Mouse (Mus musculus) olfactory bulb, adult 2 months (tissue): ENCODE measurements around the gene Olfr1188. TPM values are rescaled to one million over a fixed set of nuclear protein-coding genes. Genes with fewer than 3 reads are reported as not detected.
"Not testable (repeated sequence)": the region's sequence is repeated elsewhere in the genome, so short reads cannot be mapped to it uniquely, and the experiment has no call there.

Source experiments
- H3K27ac ChIP-seq: fragments of 200-500 bp; 2 replicates; pipeline ENCODE4 v1.5.1; 2012; ENCODE audit warnings: low read depth, low read length; ENCODE audit not compliant: insufficient read depth
- H3K4me1 ChIP-seq: fragments of 200-500 bp; 2 replicates; pipeline ENCODE4 v1.6.1; 2012; ENCODE audit warnings: low read length; ENCODE audit not compliant: control insufficient read depth, insufficient read depth
- H3K4me3 ChIP-seq: fragments of 200-500 bp; 2 replicates; pipeline ENCODE4 v1.5.1; 2012; ENCODE audit warnings: mild to moderate bottlenecking, low read depth, low read length, moderate library complexity; ENCODE audit not compliant: insufficient read depth
- CTCF ChIP-seq: fragments of 200-500 bp; IDR thresholded peaks from 2 replicates; pipeline ENCODE4 v1.5.1; 2012; ENCODE audit warnings: low read depth, mild to moderate bottlenecking, low read length, moderate library complexity; ENCODE audit not compliant: insufficient read depth
- POLR2A ChIP-seq: fragments of 200-500 bp; IDR thresholded peaks from 2 replicates; pipeline ENCODE4 v1.6.1; 2012; ENCODE audit warnings: mild to moderate bottlenecking, low read depth, low read length, moderate library complexity; ENCODE audit not compliant: insufficient read depth
- WGBS: fragments of 180-500 bp; shearing (Covaris S2); methylation state at CpG from one replicate; pipeline ENCODE4 v1.1.7; 2018; 5-methylcytosine and 5-hydroxymethylcytosine counted together
- polyA plus RNA-seq: library from polyadenylated mRNA; stranded (reverse); fragments of >200 nt; gene quantifications from 2 replicates; pipeline ENCODE4 v1.2.4, GENCODE M21; 2012; ENCODE audit warnings: low replicate concordance; ENCODE audit not compliant: missing spikeins, insufficient read depth, insufficient read length

Gene Olfr1188
- not detected in 2 replicates for polyA plus RNA-seq

DNA sequence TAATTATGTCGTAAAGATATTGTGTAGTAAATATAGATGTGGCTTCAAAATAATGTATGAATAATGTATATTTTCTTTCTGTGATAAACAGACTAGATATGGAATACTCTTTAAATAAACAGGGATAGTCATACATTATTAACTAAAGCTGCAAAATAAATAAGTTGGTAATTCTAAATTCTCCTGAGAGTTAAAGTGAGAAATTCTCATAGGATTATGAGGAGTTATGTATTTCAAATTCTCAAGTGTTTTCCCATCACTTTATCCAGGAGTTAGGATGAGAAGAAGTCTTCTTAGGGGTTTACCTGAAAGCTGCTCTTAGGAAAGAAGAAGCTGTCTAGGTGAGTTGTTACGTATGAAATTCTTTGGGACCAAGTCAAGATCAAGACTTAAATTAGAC, at the start of gene Olfr1188:
TSS of gene Olfr1188 (plus strand) at position 301 of the 400 bp plus-strand sequence.
- Histone ChIP-seq H3K4me3 (no peak within 1 kb of the TSS), H3K27ac (no peak within 1 kb of the TSS), H3K4me1 (no peaks in the 10 kb centered on the region)
- WGBS = 91% methylated on average over 2 of the region's 2 CpGs
- TF ChIP-seq POLR2A (no peak), CTCF (no peak)

DNA sequence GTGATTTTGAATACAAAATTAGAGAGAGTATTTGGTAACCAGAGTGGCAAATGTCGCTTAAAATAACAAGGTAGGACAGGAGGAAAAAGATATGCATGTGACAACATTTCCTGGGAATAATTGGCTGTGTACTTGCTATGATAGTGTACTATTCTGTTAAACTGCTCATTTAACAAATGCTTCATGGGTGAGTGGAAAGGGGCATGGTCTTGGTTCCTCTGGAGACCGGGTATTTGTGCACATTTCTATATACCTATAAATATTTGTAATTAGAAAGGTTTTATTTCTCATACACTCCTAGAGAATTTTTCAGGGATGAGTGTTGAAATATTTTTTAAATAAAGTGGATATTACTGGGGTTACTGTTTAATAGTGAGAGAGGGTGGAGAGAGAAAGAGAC, 38.5 kb upstream of the Olfr1188 start, which contains the start of gene Olfr1186:
TSS of gene Olfr1186 (plus strand) at position 301 of the 400 bp plus-strand sequence.
- TF ChIP-seq POLR2A = no peak
- no peak within 1 kb of the TSS for H3K4me3 ChIP-seq
- no peaks in the 10 kb centered on the region for H3K4me1 ChIP-seq
- 81% methylated on average over 2 of the region's 2 CpGs for WGBS
- no peak within 1 kb of the TSS for H3K27ac ChIP-seq

DNA sequence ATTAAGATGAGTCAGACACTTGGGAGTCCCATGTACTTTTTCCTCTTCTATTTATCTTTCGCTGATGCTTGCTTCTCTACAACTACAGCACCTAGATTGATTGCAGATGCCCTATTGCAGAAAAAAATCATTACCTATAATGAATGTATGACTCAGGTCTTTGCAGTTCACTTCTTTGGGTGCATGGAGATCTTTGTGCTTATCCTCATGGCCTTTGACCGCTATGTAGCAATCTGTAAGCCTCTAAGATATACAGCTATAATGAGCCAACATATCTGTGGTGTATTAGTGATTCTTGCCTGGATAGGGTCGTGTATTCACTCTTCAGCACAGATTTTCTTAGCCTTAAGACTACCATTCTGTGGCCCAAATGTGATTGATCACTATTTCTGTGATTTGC, 31.0 kb upstream of the Olfr1188 start:
- no peak overlapping the region for H3K27ac ChIP-seq
- TF ChIP-seq CTCF (no peak), POLR2A (no peak)
- no peaks in the 10 kb centered on the region for H3K4me1 ChIP-seq
- WGBS = 73% methylated on average over 3 of the region's 3 CpGs
- no peak overlapping the region for H3K4me3 ChIP-seq

DNA sequence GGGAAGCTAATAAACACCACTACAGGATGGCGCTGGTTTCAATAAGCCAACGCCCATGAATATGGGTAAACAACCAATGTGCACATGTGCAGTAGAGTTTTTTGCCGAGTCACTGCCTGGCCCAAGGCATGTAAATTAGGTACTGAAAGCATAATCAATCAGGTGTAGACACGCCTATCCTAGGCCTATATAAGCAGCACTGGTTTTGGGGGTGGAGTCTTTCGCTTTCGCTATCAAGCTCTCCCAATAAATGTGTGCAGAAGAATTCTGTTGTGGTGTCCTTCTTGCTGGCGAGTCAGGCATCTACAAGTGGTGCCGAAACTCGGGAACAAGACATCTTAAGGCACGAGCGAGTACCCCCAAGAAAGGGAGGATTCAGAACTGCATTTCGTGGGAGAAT, 16.0 kb downstream of the Olfr1188 start:
- WGBS = 93% methylated on average over 12 of the region's 12 CpGs
- H3K4me3 ChIP-seq, H3K27ac ChIP-seq, H3K4me1 ChIP-seq: not testable (repeated sequence)

DNA sequence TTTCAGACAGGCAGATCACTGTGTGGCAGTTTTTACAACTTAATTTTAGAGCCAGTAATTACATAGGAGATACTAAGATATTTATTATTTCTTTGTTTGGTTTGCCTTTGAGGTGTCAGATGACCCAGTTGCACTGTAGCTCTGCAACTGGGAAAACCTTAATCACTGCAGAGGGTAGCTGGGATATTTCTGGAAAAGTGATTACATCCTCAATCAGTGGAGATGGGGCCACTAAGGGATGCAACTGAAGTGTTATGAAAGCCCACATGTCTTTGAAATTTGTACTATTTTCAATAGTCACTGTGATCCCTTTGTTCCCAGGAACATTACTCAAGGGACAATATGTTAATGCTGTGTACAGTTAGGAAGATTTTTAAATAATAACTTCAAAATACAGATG, 29.4 kb downstream of the Olfr1188 start, which contains the start of gene Olfr1189:
TSS of gene Olfr1189 (plus strand) at position 301 of the 400 bp plus-strand sequence.
- Histone ChIP-seq H3K4me1 (no peaks in the 10 kb centered on the region), H3K27ac (no peak within 1 kb of the TSS), H3K4me3 (no peak within 1 kb of the TSS)
- TF ChIP-seq CTCF (no peak), POLR2A (no peak)

Other genes with a start within 250 kb of the Olfr1188 start
- gene Olfr1174-ps, start 241.8 kb upstream of the Olfr1188 start, polyA plus RNA-seq = not detected in 2 replicates
- gene Olfr1175-ps, start 229.7 kb upstream of the Olfr1188 start, polyA plus RNA-seq = not detected in 2 replicates
- not detected in 2 replicates for gene Olfr1176, start 220.2 kb upstream of the Olfr1188 start, polyA plus RNA-seq
- gene Olfr1177-ps, start 210.4 kb upstream of the Olfr1188 start, polyA plus RNA-seq = not detected in 2 replicates
- not detected in 2 replicates for gene Olfr1178, start 169.9 kb upstream of the Olfr1188 start, polyA plus RNA-seq
- not detected in 2 replicates for gene Olfr1179, start 150.5 kb upstream of the Olfr1188 start, polyA plus RNA-seq
- not detected in 2 replicates for gene Olfr1180, start 137.8 kb upstream of the Olfr1188 start, polyA plus RNA-seq
- gene Olfr1181, start 130.8 kb upstream of the Olfr1188 start, polyA plus RNA-seq = not detected in 2 replicates
- gene Gm13757, start 107.8 kb upstream of the Olfr1188 start, polyA plus RNA-seq = not detected in 2 replicates
- gene Olfr1183, start 102.1 kb upstream of the Olfr1188 start, polyA plus RNA-seq = not detected in 2 replicates
- not detected in 2 replicates for gene Olfr1184, start 73.3 kb upstream of the Olfr1188 start, polyA plus RNA-seq
- gene Olfr1185-ps1, start 63.6 kb upstream of the Olfr1188 start, polyA plus RNA-seq = not detected in 2 replicates
- gene Olfr1186, start 38.4 kb upstream of the Olfr1188 start, polyA plus RNA-seq = not detected in 2 replicates
- gene Olfr1189, start 29.5 kb downstream of the Olfr1188 start, polyA plus RNA-seq = not detected in 2 replicates
- not detected in 2 replicates for gene Olfr1191-ps1, start 83.6 kb downstream of the Olfr1188 start, polyA plus RNA-seq
- gene Olfr1192-ps1, start 91.6 kb downstream of the Olfr1188 start, polyA plus RNA-seq = 63.7 TPM in 1 of 2 replicates, not detected in the other
- not detected in 2 replicates for gene Olfr1193, start 118.7 kb downstream of the Olfr1188 start, polyA plus RNA-seq
- not detected in 2 replicates for gene Olfr1195, start 132.3 kb downstream of the Olfr1188 start, polyA plus RNA-seq
- gene Olfr1196, start 147.7 kb downstream of the Olfr1188 start, polyA plus RNA-seq = not detected in 2 replicates
- gene Olfr1197, start 175.4 kb downstream of the Olfr1188 start, polyA plus RNA-seq = not detected in 2 replicates
- gene Olfr1198, start 194.4 kb downstream of the Olfr1188 start, polyA plus RNA-seq = not detected in 2 replicates
- not detected in 2 replicates for gene Olfr1199, start 203.5 kb downstream of the Olfr1188 start, polyA plus RNA-seq
- not detected in 2 replicates for gene Olfr1200, start 213.6 kb downstream of the Olfr1188 start, polyA plus RNA-seq
- not detected in 2 replicates for gene Olfr1201, start 236.1 kb downstream of the Olfr1188 start, polyA plus RNA-seq